Mouse (Mus musculus) heart, embryonic 16.5 days (tissue): ENCODE data around the gene Cadm3. TPM values are rescaled to one million over a fixed set of nuclear protein-coding genes. Genes with fewer than 3 reads are reported as not detected.

ENCODE experiments used
- ATAC-seq: fragments of 200-750 bp; cut with Nextera tagmentation; replicated peaks from 2 replicates; pipeline ENCODE4 v1.8.0; 2017; ENCODE audit warnings: moderate number of reproducible peaks; ENCODE audit not compliant: insufficient read depth, low FRiP score; ENCODE audit errors: extremely low read depth
- H3K27ac ChIP-seq: fragments of 300-500 bp; sonication (generic); 2 replicates; pipeline ENCODE4 v1.5.1; 2014; ENCODE audit warnings: mild to moderate bottlenecking, low read length, control low read depth, moderate library complexity
- H3K27me3 ChIP-seq: fragments of 300-500 bp; sonication (generic); 2 replicates; pipeline ENCODE4 v1.6.1; 2014; ENCODE audit warnings: low read length, mixed read lengths; ENCODE audit not compliant: control insufficient read depth, insufficient read depth
- H3K36me3 ChIP-seq: fragments of 300-500 bp; sonication (generic); 2 replicates; pipeline ENCODE4 v1.6.1; 2014; ENCODE audit not compliant: control insufficient read depth, insufficient read depth
- H3K4me1 ChIP-seq: fragments of 300-500 bp; sonication (generic); 2 replicates; pipeline ENCODE4 v1.6.1; 2014; ENCODE audit warnings: low read length, mixed read lengths; ENCODE audit not compliant: control insufficient read depth, insufficient read depth
- H3K4me2 ChIP-seq: fragments of 300-500 bp; sonication (generic); 2 replicates; pipeline ENCODE4 v1.6.1; 2014; ENCODE audit warnings: low read depth, mild to moderate bottlenecking, control low read depth, low read length
- H3K4me3 ChIP-seq: fragments of 300-500 bp; sonication (generic); 2 replicates; pipeline ENCODE4 v1.5.1; 2014; ENCODE audit warnings: mild to moderate bottlenecking, control low read depth, low read length
- H3K9ac ChIP-seq: fragments of 300-500 bp; sonication (generic); 2 replicates; pipeline ENCODE4 v1.6.1; 2014; ENCODE audit warnings: low read length, control low read depth
- H3K9me3 ChIP-seq: fragments of 300-500 bp; sonication (generic); replicated peaks from 2 replicates; pipeline ENCODE4 v1.6.1; 2016; ENCODE audit warnings: low read length; ENCODE audit not compliant: control insufficient read depth
- WGBS: fragments of 180-500 bp; shearing (Covaris S2); extraction: QIAGEN DNeasy Blood & Tissue Kit; methylation state at CpG from one replicate; pipeline ENCODE4 v1.1.7; 2014; 5-methylcytosine and 5-hydroxymethylcytosine counted together
- polyA plus RNA-seq: library from polyadenylated mRNA; unstranded; fragments of >200 nt; fragmentation: Nextera tagmentation; extraction: Ambion mirVana; gene quantifications from 2 replicates; pipeline ENCODE4 v1.2.1, GENCODE M21; 2015

The Cadm3 gene
- polyA plus RNA-seq, 1 experiment from 2014 or later = 0.26 TPM

- H3K9ac ChIP-seq = no peak overlapping the region
- H3K36me3 ChIP-seq = no peaks in the 10 kb centered on the region
- H3K4me1 ChIP-seq = no peaks in the 10 kb centered on the region
- H3K4me3 ChIP-seq = no peak overlapping the region
- ATAC-seq = no peak
- no peak overlapping the region for H3K27ac ChIP-seq
- 75% methylated on average over 6 of the region's 6 CpGs for WGBS
- H3K9me3 ChIP-seq = no peaks in the 10 kb centered on the region
- H3K27me3 ChIP-seq = no peaks in the 10 kb centered on the region
- H3K4me2 ChIP-seq = no peak overlapping the region
Measured at GRCm38 (mm10) chr1:173381436-173381835, 13.9 kb upstream of the Cadm3 start.

- ATAC-seq = peak; percentile 72; the same call in 1 of the 2 replicates
- Histone ChIP-seq H3K4me2 (no peak overlapping the region), H3K27ac (no peak overlapping the region), H3K36me3 (no peaks in the 10 kb centered on the region), H3K9me3 (no peaks in the 10 kb centered on the region), H3K4me1 (no peaks in the 10 kb centered on the region), H3K27me3 (no peaks in the 10 kb centered on the region; the same call in 1 of the 2 replicates), H3K9ac (no peak overlapping the region), H3K4me3 (no peak overlapping the region)
- WGBS = 24% methylated on average over 13 of the region's 13 CpGs
Measured at GRCm38 (mm10) chr1:173377380-173378112, 10.1 kb upstream of the Cadm3 start.

GRCm38 (mm10) chr1:173374020-173374419 lies 6.5 kb upstream of the Cadm3 start:
- Histone ChIP-seq H3K36me3 (no peaks in the 10 kb centered on the region), H3K4me3 (no peak overlapping the region), H3K9me3 (no peaks in the 10 kb centered on the region), H3K27ac (no peak overlapping the region), H3K4me1 (no peaks in the 10 kb centered on the region), H3K4me2 (no peak overlapping the region), H3K9ac (no peak overlapping the region), H3K27me3 (peaks cover 15% of the 10 kb centered on the region)
- WGBS = 70% methylated on average over 7 of the region's 7 CpGs
- no peak for ATAC-seq

GRCm38 (mm10) chr1:173371586-173371985 lies 4.1 kb upstream of the Cadm3 start:
- Histone ChIP-seq H3K9me3 (no peaks in the 10 kb centered on the region), H3K27me3 (peaks cover 35% of the 10 kb centered on the region), H3K4me1 (peaks cover 5% of the 10 kb centered on the region; the same call in 1 of the 2 replicates), H3K36me3 (no peaks in the 10 kb centered on the region), H3K4me2 (no peak overlapping the region), H3K9ac (no peak overlapping the region), H3K27ac (no peak overlapping the region), H3K4me3 (no peak overlapping the region)
- 65% methylated on average over 6 of the region's 6 CpGs for WGBS
- ATAC-seq = no peak

- H3K27ac ChIP-seq = no peak overlapping the region
- no peak overlapping the region for H3K4me3 ChIP-seq
- H3K36me3 ChIP-seq = no peaks in the 10 kb centered on the region
- H3K9ac ChIP-seq = no peak overlapping the region
- no peaks in the 10 kb centered on the region for H3K9me3 ChIP-seq
- 61% methylated on average over 6 of the region's 6 CpGs for WGBS
- no peak for ATAC-seq
- no peak overlapping the region for H3K4me2 ChIP-seq
- peaks cover 46% of the 10 kb centered on the region for H3K27me3 ChIP-seq
- H3K4me1 ChIP-seq = peaks cover 6% of the 10 kb centered on the region; the same call in 1 of the 2 replicates
Measured at GRCm38 (mm10) chr1:173370456-173370855, 3.0 kb upstream of the Cadm3 start.

GRCm38 (mm10) chr1:173369611-173370010 lies 2.1 kb upstream of the Cadm3 start:
- no peak for ATAC-seq
- Histone ChIP-seq H3K4me1 (peaks cover 6% of the 10 kb centered on the region; the same call in 1 of the 2 replicates), H3K27ac (no peak overlapping the region), H3K27me3 (peaks cover 47% of the 10 kb centered on the region), H3K4me3 (no peak overlapping the region), H3K36me3 (no peaks in the 10 kb centered on the region), H3K9ac (no peak overlapping the region), H3K4me2 (no peak overlapping the region), H3K9me3 (no peaks in the 10 kb centered on the region)
- WGBS = 59% methylated on average over 2 of the region's 2 CpGs

GRCm38 (mm10) chr1:173366701-173367355 lies 667 bp downstream of the Cadm3 start:
- H3K27ac ChIP-seq = no peak overlapping the region
- peak overlapping the region; percentile 73 for H3K4me2 ChIP-seq
- peaks cover 47% of the 10 kb centered on the region for H3K27me3 ChIP-seq
- H3K9me3 ChIP-seq = no peaks in the 10 kb centered on the region
- no peaks in the 10 kb centered on the region for H3K36me3 ChIP-seq
- no peak for ATAC-seq
- peaks cover 6% of the 10 kb centered on the region; the same call in 1 of the 2 replicates for H3K4me1 ChIP-seq
- WGBS = under 1% methylated on average over 31 of the region's 31 CpGs
- peak overlapping the region; percentile 18; the same call in 1 of the 2 replicates for H3K9ac ChIP-seq
- H3K4me3 ChIP-seq = peak overlapping the region; percentile 52

- 1% methylated on average over 13 of the region's 13 CpGs for WGBS
- Histone ChIP-seq H3K9me3 (no peaks in the 10 kb centered on the region), H3K27me3 (peaks cover 47% of the 10 kb centered on the region), H3K4me2 (no peak overlapping the region), H3K9ac (no peak overlapping the region), H3K36me3 (no peaks in the 10 kb centered on the region), H3K4me3 (no peak overlapping the region), H3K4me1 (peaks cover 6% of the 10 kb centered on the region; the same call in 1 of the 2 replicates), H3K27ac (no peak overlapping the region)
- peak; percentile 18; the same call in 1 of the 2 replicates for ATAC-seq
Measured at GRCm38 (mm10) chr1:173365970-173366409, 1.5 kb downstream of the Cadm3 start.
